Mouse (Mus musculus) layer of hippocampus, adult 9-11 months (tissue): ENCODE results near the gene Morn4.

Experiments
- DNase-seq: peaks from one replicate; pipeline ENCODE4 v3.0.0; 2022

Morn4 gene

GRCm38 (mm10) chr19:42037167-42037702, 48.9 kb downstream of the Morn4 start:
- no peak for DNase-seq

- DNase-seq: no peak
These were observed 49.8 kb downstream of the Morn4 start for GRCm38 (mm10) chr19:42036357-42036756.

- peak; percentile 84 for DNase-seq
These were observed 50.5 kb downstream of the Morn4 start, which contains the start of gene Ankrd2 for GRCm38 (mm10) chr19:42035456-42036248. TSS of gene Ankrd2 (plus strand) at chr19:42036000.

GRCm38 (mm10) chr19:42034881-42035455, 51.2 kb downstream of the Morn4 start:
- DNase-seq: peak; percentile 48

GRCm38 (mm10) chr19:42034146-42034775, 51.9 kb downstream of the Morn4 start:
- peak; percentile 57 for DNase-seq

GRCm38 (mm10) chr19:42033611-42034010, 52.5 kb downstream of the Morn4 start:
- no peak for DNase-seq

GRCm38 (mm10) chr19:42031112-42031511, 55.0 kb downstream of the Morn4 start:
- DNase-seq: no peak

GRCm38 (mm10) chr19:42026158-42026557, 60.0 kb downstream of the Morn4 start:
- peak; percentile 79 for DNase-seq
